Mouse (Mus musculus): ENCODE data around the gene Socs7.

- no peak for TF ChIP-seq EP300 (IDR thresholded peaks at IDR 0.05; ENCODE audit: insufficient read depth, low read depth, low read length)
- TF ChIP-seq CTCF (IDR thresholded peaks at IDR 0.05; ENCODE audit: low read depth, low read length) = no peak
- TF ChIP-seq POLR2A (IDR thresholded peaks at IDR 0.05; ENCODE audit: insufficient read depth, low read length) = no peak
Observed at GRCm38 (mm10) chr11:97336238-97336637, 26.1 kb upstream of the Socs7 start.
